Mouse (Mus musculus): ENCODE data around the gene Shisa5. TPM values are rescaled to one million over a fixed set of nuclear protein-coding genes. Genes with fewer than 3 reads are reported as not detected.

Gene Shisa5
- polyA plus RNA-seq, 1 experiment from 2014 or later: 35.6 TPM

GRCm38 (mm10) chr9:109087987-109088386 lies 49.6 kb downstream of the Shisa5 start:
- WGBS: 11% methylated on average over 5 of the region's 5 CpGs
- no peak overlapping the region for H3K9ac ChIP-seq
- H3K9me3 ChIP-seq: no peaks in the 10 kb centered on the region
- H3K4me2 ChIP-seq: no peak overlapping the region
- H3K4me3 ChIP-seq (replicated peaks): no peak overlapping the region
- peaks cover 28% of the 10 kb centered on the region for H3K36me3 ChIP-seq (replicated peaks)
- peaks cover 26% of the 10 kb centered on the region for H3K4me1 ChIP-seq
- no peak for ATAC-seq (ENCODE audit: low FRiP score)
- H3K27ac ChIP-seq: no peak overlapping the region
- peaks cover 5% of the 10 kb centered on the region; the same call in 1 of the 2 replicates for H3K27me3 ChIP-seq

GRCm38 (mm10) chr9:109090446-109090845 lies 52.1 kb downstream of the Shisa5 start:
- Histone ChIP-seq H3K27ac (peak overlapping the region; percentile 46; the same call in 1 of the 2 replicates), H3K4me2 (no peak overlapping the region), H3K4me3 (replicated peaks) (no peak overlapping the region), H3K4me1 (peaks cover 39% of the 10 kb centered on the region), H3K9ac (peak overlapping the region; percentile 36; the same call in 1 of the 2 replicates), H3K36me3 (replicated peaks) (peaks cover 29% of the 10 kb centered on the region), H3K9me3 (no peaks in the 10 kb centered on the region), H3K27me3 (peaks cover 5% of the 10 kb centered on the region; the same call in 1 of the 2 replicates)
- WGBS: 25% methylated on average over 15 of the region's 15 CpGs
- ATAC-seq (ENCODE audit: low FRiP score): no peak

GRCm38 (mm10) chr9:109091802-109092201 lies 53.4 kb downstream of the Shisa5 start:
- no peak for ATAC-seq (ENCODE audit: low FRiP score)
- H3K4me2 ChIP-seq: no peak overlapping the region
- no peak overlapping the region for H3K4me3 ChIP-seq (replicated peaks)
- H3K27ac ChIP-seq: no peak overlapping the region
- WGBS: 96% methylated on average over 8 of the region's 8 CpGs
- no peaks in the 10 kb centered on the region for H3K9me3 ChIP-seq
- peaks cover 5% of the 10 kb centered on the region; the same call in 1 of the 2 replicates for H3K27me3 ChIP-seq
- H3K4me1 ChIP-seq: peaks cover 46% of the 10 kb centered on the region
- H3K9ac ChIP-seq: no peak overlapping the region
- peaks cover 29% of the 10 kb centered on the region for H3K36me3 ChIP-seq (replicated peaks)

GRCm38 (mm10) chr9:109092799-109093198 lies 54.4 kb downstream of the Shisa5 start:
- H3K4me3 ChIP-seq (replicated peaks): no peak overlapping the region
- H3K27me3 ChIP-seq: peaks cover 5% of the 10 kb centered on the region; the same call in 1 of the 2 replicates
- no peak overlapping the region for H3K27ac ChIP-seq
- H3K36me3 ChIP-seq (replicated peaks): peaks cover 29% of the 10 kb centered on the region
- ATAC-seq (ENCODE audit: low FRiP score): no peak
- H3K4me1 ChIP-seq: peaks cover 49% of the 10 kb centered on the region
- no peaks in the 10 kb centered on the region for H3K9me3 ChIP-seq
- 57% methylated on average over 6 of the region's 6 CpGs for WGBS
- H3K9ac ChIP-seq: no peak overlapping the region
- no peak overlapping the region for H3K4me2 ChIP-seq

GRCm38 (mm10) chr9:109093786-109094552 lies 55.6 kb downstream of the Shisa5 start:
- 12% methylated on average over 11 of the region's 11 CpGs for WGBS

GRCm38 (mm10) chr9:109094553-109095136 lies 56.3 kb downstream of the Shisa5 start:
- 2% methylated on average over 21 of the region's 21 CpGs for WGBS
- H3K36me3 ChIP-seq (replicated peaks): peaks cover 35% of the 10 kb centered on the region
- H3K9me3 ChIP-seq: no peaks in the 10 kb centered on the region
- peak overlapping the region; percentile 74 for H3K4me3 ChIP-seq (replicated peaks)
- peaks cover 64% of the 10 kb centered on the region for H3K4me1 ChIP-seq
- H3K27me3 ChIP-seq: peaks cover 5% of the 10 kb centered on the region; the same call in 1 of the 2 replicates
- ATAC-seq (ENCODE audit: low FRiP score): peak; percentile 5
- peak overlapping the region; percentile 97 for H3K9ac ChIP-seq
- peak overlapping the region; percentile 95 for H3K4me2 ChIP-seq
- peak overlapping the region; percentile 100 for H3K27ac ChIP-seq

More at GRCm38 (mm10) chr9:109093786-109094552, 55.6 kb downstream of the Shisa5 start:
- H3K4me2 ChIP-seq: peak overlapping the region; percentile 95
- peak overlapping the region; percentile 74 for H3K4me3 ChIP-seq (replicated peaks)
- H3K27ac ChIP-seq: peak overlapping the region; percentile 100
- peaks cover 30% of the 10 kb centered on the region for H3K36me3 ChIP-seq (replicated peaks)
- H3K27me3 ChIP-seq: peaks cover 5% of the 10 kb centered on the region; the same call in 1 of the 2 replicates
- peaks cover 59% of the 10 kb centered on the region for H3K4me1 ChIP-seq
- no peaks in the 10 kb centered on the region for H3K9me3 ChIP-seq
- no peak for ATAC-seq (ENCODE audit: low FRiP score)
- H3K9ac ChIP-seq: peak overlapping the region; percentile 97; the same call in 1 of the 2 replicates

GRCm38 (mm10) chr9:109095137-109095982 lies 57.0 kb downstream of the Shisa5 start, which contains the start of gene Plxnb1:
Gene Plxnb1 (plus strand): TSS chr9:109095389.
- Histone ChIP-seq H3K4me3 (replicated peaks) (peak within 1 kb of the TSS; percentile 74), H3K4me1 (peaks cover 61% of the 10 kb centered on the region), H3K27ac (peak within 1 kb of the TSS; percentile 100), H3K4me2 (peak within 1 kb of the TSS; percentile 95), H3K36me3 (replicated peaks) (peaks cover 37% of the 10 kb centered on the region), H3K9ac (peak within 1 kb of the TSS; percentile 97), H3K27me3 (peaks cover 5% of the 10 kb centered on the region; the same call in 1 of the 2 replicates), H3K9me3 (no peaks in the 10 kb centered on the region)
- ATAC-seq (ENCODE audit: low FRiP score): peak; percentile 74
- under 1% methylated on average over 83 of the region's 102 CpGs for WGBS

- Histone ChIP-seq H3K27me3 (peaks cover 5% of the 10 kb centered on the region; the same call in 1 of the 2 replicates), H3K4me1 (peaks cover 56% of the 10 kb centered on the region), H3K36me3 (replicated peaks) (peaks cover 41% of the 10 kb centered on the region), H3K4me3 (replicated peaks) (peak overlapping the region; percentile 74), H3K9ac (peak overlapping the region; percentile 97), H3K4me2 (peak overlapping the region; percentile 95), H3K9me3 (no peaks in the 10 kb centered on the region), H3K27ac (peak overlapping the region; percentile 100)
- WGBS: 8% methylated on average over 9 of the region's 9 CpGs
- ATAC-seq (ENCODE audit: low FRiP score): no peak; the same call in 1 of the 2 replicates
These were observed 57.9 kb downstream of the Shisa5 start for GRCm38 (mm10) chr9:109096251-109096661.

- Histone ChIP-seq H3K9me3 (no peaks in the 10 kb centered on the region), H3K4me2 (peak overlapping the region; percentile 95), H3K4me1 (peaks cover 56% of the 10 kb centered on the region), H3K36me3 (replicated peaks) (peaks cover 41% of the 10 kb centered on the region), H3K4me3 (replicated peaks) (peak overlapping the region; percentile 74), H3K27me3 (peaks cover 2% of the 10 kb centered on the region; the same call in 1 of the 2 replicates), H3K27ac (peak overlapping the region; percentile 100), H3K9ac (peak overlapping the region; percentile 97)
- ATAC-seq (ENCODE audit: low FRiP score): 0 out of 2 replicates have a peak, but pooled peaks have one; percentile 5
- WGBS: 10% methylated on average over 6 of the region's 6 CpGs
These were observed 58.5 kb downstream of the Shisa5 start for GRCm38 (mm10) chr9:109096856-109097255.

- peak overlapping the region; percentile 100 for H3K27ac ChIP-seq
- H3K4me1 ChIP-seq: peaks cover 56% of the 10 kb centered on the region
- peak overlapping the region; percentile 97 for H3K9ac ChIP-seq
- H3K9me3 ChIP-seq: no peaks in the 10 kb centered on the region
- no peak for ATAC-seq (ENCODE audit: low FRiP score)
- H3K4me2 ChIP-seq: peak overlapping the region; percentile 95
- H3K27me3 ChIP-seq: no peaks in the 10 kb centered on the region
- 15% methylated on average over 6 of the region's 6 CpGs for WGBS
- peak overlapping the region; percentile 74 for H3K4me3 ChIP-seq (replicated peaks)
- peaks cover 41% of the 10 kb centered on the region for H3K36me3 ChIP-seq (replicated peaks)
These were observed 58.9 kb downstream of the Shisa5 start for GRCm38 (mm10) chr9:109097291-109097690.

GRCm38 (mm10) chr9:109097831-109098230 lies 59.5 kb downstream of the Shisa5 start:
- Histone ChIP-seq H3K4me3 (replicated peaks) (peak overlapping the region; percentile 74), H3K4me2 (peak overlapping the region; percentile 95), H3K27ac (peak overlapping the region; percentile 100), H3K9me3 (no peaks in the 10 kb centered on the region), H3K4me1 (peaks cover 56% of the 10 kb centered on the region), H3K36me3 (replicated peaks) (peaks cover 42% of the 10 kb centered on the region), H3K9ac (peak overlapping the region; percentile 97), H3K27me3 (no peaks in the 10 kb centered on the region)
- 65% methylated on average over 5 of the region's 5 CpGs for WGBS
- ATAC-seq (ENCODE audit: low FRiP score): no peak

All from forebrain, embryonic 12.5 days (tissue).